Mouse (Mus musculus) limb, embryonic 14.5 days (tissue): ENCODE results near the gene Mink1. TPM values are rescaled to one million over a fixed set of nuclear protein-coding genes. Genes with fewer than 3 reads are reported as not detected.

Source experiments
- ATAC-seq: fragments of 200-750 bp; cut with Nextera tagmentation; 2 replicates; pipeline ENCODE4 v1.8.0; 2017; ENCODE audit warnings: low read depth, moderate number of reproducible peaks, moderate TSS enrichment; ENCODE audit not compliant: low FRiP score
- DNase-seq: peaks from one replicate; pipeline ENCODE4 v3.0.0-alpha.2; 2015; ENCODE audit warnings: low spot score
- H3K27ac ChIP-seq: fragments of 300-500 bp; sonication (generic); replicated peaks from 2 replicates; pipeline ENCODE4 v1.5.1; 2014; ENCODE audit warnings: low read depth, mild to moderate bottlenecking, low read length, moderate library complexity, mixed read lengths
- H3K27me3 ChIP-seq: fragments of 300-500 bp; sonication (generic); 2 replicates; pipeline ENCODE4 v1.6.1; 2014; ENCODE audit warnings: low read length, mixed read lengths; ENCODE audit not compliant: control insufficient read depth, insufficient read depth
- H3K36me3 ChIP-seq: fragments of 300-500 bp; sonication (generic); 2 replicates; pipeline ENCODE4 v1.6.1; 2014; ENCODE audit warnings: mild to moderate bottlenecking, low read length, moderate library complexity, mixed read lengths; ENCODE audit not compliant: control insufficient read depth, insufficient read depth
- H3K4me1 ChIP-seq: fragments of 300-500 bp; sonication (generic); 2 replicates; pipeline ENCODE4 v1.6.1; 2014; ENCODE audit warnings: antibody characterized with exemption, low read length, mixed read lengths; ENCODE audit not compliant: control insufficient read depth, insufficient read depth
- H3K4me2 ChIP-seq: fragments of 300-500 bp; sonication (generic); replicated peaks from 2 replicates; pipeline ENCODE4 v1.6.1; 2014; ENCODE audit warnings: low read depth, mild to moderate bottlenecking, low read length, moderate library complexity; ENCODE audit not compliant: severe bottlenecking
- H3K4me3 ChIP-seq: fragments of 300-500 bp; sonication (generic); replicated peaks from 2 replicates; pipeline ENCODE4 v1.5.1; 2014; ENCODE audit warnings: low read length
- H3K9ac ChIP-seq: fragments of 300-500 bp; sonication (generic); 2 replicates; pipeline ENCODE4 v1.6.1; 2014; ENCODE audit warnings: mild to moderate bottlenecking, low read depth, low read length, moderate library complexity; ENCODE audit not compliant: severe bottlenecking
- H3K9me3 ChIP-seq: fragments of 300-500 bp; sonication (generic); 2 replicates; pipeline ENCODE4 v1.6.1; 2016; ENCODE audit warnings: low read length; ENCODE audit not compliant: control insufficient read depth
- POLR2A ChIP-seq: fragments of 200-500 bp; IDR thresholded peaks from 2 replicates; pipeline ENCODE4 v1.8.0; 2012; ENCODE audit warnings: inconsistent platforms, mild to moderate bottlenecking, moderate library complexity, borderline replicate concordance; ENCODE audit not compliant: insufficient read depth, insufficient read length; ENCODE audit errors: extremely low read depth
- WGBS: fragments of 180-500 bp; shearing (Covaris S2); extraction: QIAGEN DNeasy Blood & Tissue Kit; methylation state at CpG from one replicate; pipeline ENCODE4 v1.1.7; 2014; 5-methylcytosine and 5-hydroxymethylcytosine counted together
- polyA plus RNA-seq, 2 experiments: library from polyadenylated mRNA; depleted of rRNA in 1 of 2; stranded (reverse) in 1 of 2; unstranded in 1 of 2; fragments of >200 nt; fragmentation: Nextera tagmentation in 1 of 2; extraction: Ambion mirVana in 1 of 2; gene quantifications; 2 replicates each; pipeline versions ENCODE4 v1.2.1 to v1.2.3; 2012 to 2014

Mink1 gene
- polyA plus RNA-seq, 2 experiments, result 19.8 to 91.2 TPM

DNA sequence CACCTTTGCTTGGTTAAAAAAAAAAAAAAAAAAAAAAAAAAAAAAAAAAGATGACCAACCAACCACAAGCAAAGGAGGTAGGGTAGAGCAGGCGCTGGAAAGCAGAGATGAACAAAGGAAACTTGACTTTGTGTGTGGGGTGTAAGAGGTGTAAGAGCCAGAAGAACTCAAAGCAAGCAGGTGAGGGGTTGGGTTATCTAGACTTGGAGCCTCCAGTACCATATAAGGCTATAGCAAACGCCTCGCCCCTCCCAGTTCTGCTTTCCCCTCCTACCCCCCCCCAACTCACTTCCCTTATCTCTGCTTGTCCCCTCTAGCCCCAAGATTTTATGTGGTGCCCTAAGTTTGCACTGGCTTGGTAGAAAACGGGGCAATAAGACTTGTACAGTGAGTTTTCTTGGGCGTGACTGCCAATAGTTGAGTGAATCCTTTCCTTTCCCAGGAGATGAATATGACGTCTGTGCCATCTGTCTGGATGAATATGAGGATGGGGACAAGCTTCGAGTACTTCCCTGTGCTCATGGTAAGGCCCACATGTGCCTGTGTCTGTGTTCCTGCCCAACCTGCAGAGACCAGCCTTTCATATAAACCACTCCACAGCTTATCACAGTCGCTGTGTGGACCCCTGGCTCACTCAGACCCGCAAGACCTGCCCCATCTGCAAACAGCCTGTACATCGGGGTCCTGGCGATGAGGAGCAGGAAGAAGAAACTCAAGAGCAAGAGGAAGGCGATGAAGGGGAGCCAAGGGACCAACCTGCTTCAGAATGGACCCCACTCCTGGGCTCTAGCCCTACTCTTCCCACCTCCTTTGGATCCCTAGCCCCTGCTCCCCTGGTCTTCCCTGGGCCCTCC is 87.9 kb downstream of the Mink1 start:
- H3K4me1 ChIP-seq, result peaks cover 23% of the 10 kb centered on the region
- H3K9ac ChIP-seq, result no peak overlapping the region
- peak overlapping the region; percentile 9; the same call in 1 of the 2 replicates for H3K4me3 ChIP-seq

GRCm38 (mm10) chr11:70651391-70651790 is 88.7 kb downstream of the Mink1 start:
- no peak for ATAC-seq
- no peak for DNase-seq
- H3K27me3 ChIP-seq, result no peaks in the 10 kb centered on the region
- H3K4me1 ChIP-seq, result peaks cover 20% of the 10 kb centered on the region
- H3K9me3 ChIP-seq, result no peaks in the 10 kb centered on the region
- WGBS, result 71% methylated on average over 2 of the region's 2 CpGs
- peaks cover 50% of the 10 kb centered on the region for H3K36me3 ChIP-seq
- H3K9ac ChIP-seq, result no peak overlapping the region
- H3K4me3 ChIP-seq, result no peak overlapping the region
- TF ChIP-seq POLR2A, result no peak
- H3K27ac ChIP-seq, result no peak overlapping the region
- H3K4me2 ChIP-seq, result 0 out of 2 replicates have a peak overlapping the region, but pooled peaks have one; percentile 1

More for the DNA sequence above, 87.9 kb downstream of the Mink1 start:
- H3K27ac ChIP-seq, result no peak overlapping the region
- DNase-seq, result no peak
- no peak for TF ChIP-seq POLR2A
- no peaks in the 10 kb centered on the region for H3K9me3 ChIP-seq
- 77% methylated on average over 12 of the region's 12 CpGs for WGBS
- H3K4me2 ChIP-seq, result 0 out of 2 replicates have a peak overlapping the region, but pooled peaks have one; percentile 1
- H3K36me3 ChIP-seq, result peaks cover 53% of the 10 kb centered on the region
- no peaks in the 10 kb centered on the region for H3K27me3 ChIP-seq
- ATAC-seq, result no peak

GRCm38 (mm10) chr11:70652029-70652883 is 89.6 kb downstream of the Mink1 start:
- H3K27ac ChIP-seq, result peak overlapping the region; percentile 97
- H3K4me3 ChIP-seq, result peak overlapping the region; percentile 100
- peak overlapping the region; percentile 96 for H3K9ac ChIP-seq
- ATAC-seq (no peak), DNase-seq (peak; percentile 66)
- peaks cover 28% of the 10 kb centered on the region for H3K4me1 ChIP-seq
- H3K27me3 ChIP-seq, result no peaks in the 10 kb centered on the region
- WGBS, result 50% methylated on average over 12 of the region's 12 CpGs
- peak overlapping the region; percentile 97 for H3K4me2 ChIP-seq
- peaks cover 50% of the 10 kb centered on the region for H3K36me3 ChIP-seq
- TF ChIP-seq POLR2A, result no peak
- no peaks in the 10 kb centered on the region for H3K9me3 ChIP-seq

GRCm38 (mm10) chr11:70652884-70653344 is 90.2 kb downstream of the Mink1 start:
- no peak for TF ChIP-seq POLR2A
- H3K27ac ChIP-seq, result peak overlapping the region; percentile 97
- DNase-seq (no peak), ATAC-seq (no peak)
- peaks cover 50% of the 10 kb centered on the region for H3K36me3 ChIP-seq
- H3K27me3 ChIP-seq, result no peaks in the 10 kb centered on the region
- H3K4me1 ChIP-seq, result peaks cover 33% of the 10 kb centered on the region
- 44% methylated on average over 6 of the region's 6 CpGs for WGBS
- peak overlapping the region; percentile 97 for H3K4me2 ChIP-seq
- H3K4me3 ChIP-seq, result peak overlapping the region; percentile 100
- H3K9ac ChIP-seq, result peak overlapping the region; percentile 96
- no peaks in the 10 kb centered on the region for H3K9me3 ChIP-seq
